Mouse (Mus musculus) myocyte (in vitro differentiated cells): ENCODE data around the gene Kctd17. TPM values are rescaled to one million over a fixed set of nuclear protein-coding genes. Genes with fewer than 3 reads are reported as not detected.
A peak's percentile ranks its signal among the peaks of the same experiment; 100 is the strongest.

Source experiments
- H3K27me3 ChIP-seq: one replicate; pipeline ENCODE4 v1.6.1; 2011; ENCODE audit not compliant: control insufficient read depth, insufficient read depth, insufficient read length
- H3K36me3 ChIP-seq: one replicate; pipeline ENCODE4 v1.6.1; 2011; ENCODE audit not compliant: control insufficient read depth, insufficient read depth
- H3K4me2 ChIP-seq: one replicate; pipeline ENCODE4 v1.6.1; 2011; ENCODE audit warnings: low read depth, control low read depth
- H3K4me3 ChIP-seq: one replicate; pipeline ENCODE4 v1.5.1; 2011; ENCODE audit warnings: mild to moderate bottlenecking, control low read depth, moderate library complexity
- H3K79me2 ChIP-seq: one replicate; pipeline ENCODE4 v1.6.1; 2011; ENCODE audit not compliant: control insufficient read depth, insufficient read depth
- H3ac ChIP-seq: one replicate; pipeline ENCODE4 v1.6.1; 2011; ENCODE audit not compliant: control insufficient read depth, insufficient read length
- CEBPB ChIP-seq: IDR thresholded peaks from 2 replicates; pipeline ENCODE4 v1.6.1; 2011; ENCODE audit warnings: mild to moderate bottlenecking, moderate library complexity; ENCODE audit not compliant: poor library complexity, insufficient read depth, severe bottlenecking
- E2F4 ChIP-seq: IDR thresholded peaks from one replicate; pipeline ENCODE4 v1.6.1; 2011; ENCODE audit warnings: mild to moderate bottlenecking, control low read depth, moderate library complexity; ENCODE audit not compliant: insufficient read depth
- MAX ChIP-seq: IDR thresholded peaks from one replicate; pipeline ENCODE4 v1.6.1; 2011; ENCODE audit warnings: low read depth, mild to moderate bottlenecking, control low read depth
- MYOD1 ChIP-seq, 3 experiments: IDR thresholded peaks; one replicate each; pipeline ENCODE4 v1.6.1; 2011; ENCODE audit warnings: control low read depth in 2 of 3, low read depth in 2 of 3, mild to moderate bottlenecking in 2 of 3, moderate library complexity in 1 of 3; ENCODE audit not compliant: insufficient read length in 2 of 3, control insufficient read depth in 1 of 3
- MYOG ChIP-seq, 3 experiments: IDR thresholded peaks; one replicate each; pipeline ENCODE4 v1.6.1; 2011; ENCODE audit warnings: control low read depth in 2 of 3, low read depth in 2 of 3, mild to moderate bottlenecking in 2 of 3; ENCODE audit not compliant: insufficient read length in 2 of 3, control insufficient read depth in 1 of 3, insufficient read depth in 1 of 3
- POLR2A ChIP-seq: IDR thresholded peaks from one replicate; pipeline ENCODE4 v1.6.1; 2011; ENCODE audit warnings: low read depth, mild to moderate bottlenecking, control low read depth, moderate library complexity; ENCODE audit not compliant: insufficient read length
- POLR2AphosphoS2 ChIP-seq: IDR thresholded peaks from one replicate; pipeline ENCODE4 v1.6.1; 2011; ENCODE audit warnings: low read depth, control low read depth; ENCODE audit not compliant: insufficient read length
- REST ChIP-seq: IDR thresholded peaks from one replicate; pipeline ENCODE4 v1.6.1; 2011; ENCODE audit warnings: mild to moderate bottlenecking, control low read depth, moderate library complexity; ENCODE audit not compliant: insufficient read depth, insufficient read length
- SRF ChIP-seq: IDR thresholded peaks from one replicate; pipeline ENCODE4 v1.6.1; 2011; ENCODE audit warnings: low read depth; ENCODE audit not compliant: control insufficient read depth, insufficient read length
- TCF12 ChIP-seq: IDR thresholded peaks from one replicate; pipeline ENCODE4 v1.6.1; 2011; ENCODE audit warnings: mild to moderate bottlenecking, control low read depth; ENCODE audit not compliant: poor library complexity, insufficient read depth, severe bottlenecking
- TCF3 ChIP-seq: IDR thresholded peaks from one replicate; pipeline ENCODE4 v1.6.1; 2011; ENCODE audit warnings: low read depth, control low read depth; ENCODE audit not compliant: insufficient read length
- USF1 ChIP-seq: IDR thresholded peaks from one replicate; pipeline ENCODE4 v1.6.1; 2011; ENCODE audit warnings: low read depth, mild to moderate bottlenecking, control low read depth, moderate library complexity
- polyA plus RNA-seq: library from polyadenylated mRNA; unstranded; fragments of >200 nt; fragmentation: generic; extraction: Trizol; gene quantifications from one replicate; pipeline ENCODE4 v1.2.1, GENCODE M21; 2012; ENCODE audit warnings: missing spikeins

Gene Kctd17
- polyA plus RNA-seq, 1 experiment = 161 TPM

DNA sequence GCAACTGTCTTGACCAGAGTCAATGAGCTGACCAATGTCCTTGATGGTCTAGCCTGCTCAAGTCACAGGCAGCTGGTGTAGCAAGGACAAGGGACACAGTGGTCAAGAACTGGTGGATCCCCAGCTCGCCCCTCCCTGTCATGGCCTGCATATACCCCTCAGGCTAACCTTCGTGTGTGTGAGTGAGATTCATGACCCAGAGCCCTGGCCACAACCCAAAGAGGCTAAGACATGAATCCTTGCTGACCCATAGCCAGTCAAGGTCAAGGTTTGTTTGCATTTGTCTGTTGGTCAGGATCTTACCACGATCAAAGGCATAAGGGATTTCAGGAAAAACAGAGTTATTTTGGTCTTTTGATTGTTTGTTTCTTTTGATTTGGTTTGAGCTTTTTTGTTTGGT lies 54.2 kb downstream of the Kctd17 start:
- H3K36me3 ChIP-seq = no peaks in the 10 kb centered on the region
- H3ac ChIP-seq = no peak overlapping the region
- TF ChIP-seq E2F4 (no peak), USF1 (no peak), POLR2AphosphoS2 (no peak), MYOD1 (IDR thresholded peaks at IDR 0.05; ENCODE audit: control insufficient read depth in 1 of 3, insufficient read length in 2 of 3, low read depth in 2 of 3) (no peak), POLR2A (no peak), MYOG (IDR thresholded peaks at IDR 0.05; ENCODE audit: control insufficient read depth in 1 of 3, insufficient read depth in 1 of 3, insufficient read length in 2 of 3, low read depth in 2 of 3) (no peak), TCF3 (no peak), TCF12 (no peak), SRF (no peak), REST (no peak), MAX (no peak), CEBPB (no peak)
- H3K4me2 ChIP-seq = no peak overlapping the region
- no peaks in the 10 kb centered on the region for H3K79me2 ChIP-seq
- H3K27me3 ChIP-seq = peaks cover 22% of the 10 kb centered on the region
- no peak overlapping the region for H3K4me3 ChIP-seq

DNA sequence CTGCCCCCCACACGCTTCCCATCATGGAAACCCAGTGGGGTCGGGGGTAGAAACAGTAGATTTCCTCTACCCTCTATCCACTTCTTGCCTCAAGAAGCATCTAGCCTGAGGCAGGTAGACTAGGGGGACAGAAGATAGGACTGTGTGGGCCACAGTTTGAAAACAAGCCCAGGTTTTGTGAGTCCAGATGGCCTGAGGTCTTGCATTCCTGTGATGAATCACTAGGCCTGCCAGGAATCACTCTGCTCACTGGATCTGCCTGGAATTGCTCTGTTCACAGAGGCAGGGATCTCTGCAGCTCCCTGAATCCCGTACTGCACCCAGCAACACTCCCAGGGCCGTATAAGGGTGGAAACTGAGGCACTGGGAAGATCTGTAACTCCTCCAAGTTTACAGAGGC lies 54.9 kb downstream of the Kctd17 start:
- Histone ChIP-seq H3K4me2 (peak overlapping the region; percentile 43), H3ac (no peak overlapping the region), H3K4me3 (no peak overlapping the region), H3K27me3 (peaks cover 22% of the 10 kb centered on the region), H3K79me2 (no peaks in the 10 kb centered on the region), H3K36me3 (no peaks in the 10 kb centered on the region)
- no peak for TF ChIP-seq POLR2A
- peak in 1 of 3 experiments; percentile 22 for TF ChIP-seq MYOD1 (IDR thresholded peaks at IDR 0.05; ENCODE audit: control insufficient read depth in 1 of 3, insufficient read length in 2 of 3, low read depth in 2 of 3)
- TF ChIP-seq USF1 = no peak
- no peak for TF ChIP-seq TCF3
- no peak for TF ChIP-seq TCF12
- TF ChIP-seq SRF = no peak
- no peak for TF ChIP-seq MAX
- TF ChIP-seq E2F4 = no peak
- no peak for TF ChIP-seq CEBPB
- no peak for TF ChIP-seq REST
- no peak for TF ChIP-seq POLR2AphosphoS2
- peak in 1 of 3 experiments; percentile 29 for TF ChIP-seq MYOG (IDR thresholded peaks at IDR 0.05; ENCODE audit: control insufficient read depth in 1 of 3, insufficient read depth in 1 of 3, insufficient read length in 2 of 3, low read depth in 2 of 3)

DNA sequence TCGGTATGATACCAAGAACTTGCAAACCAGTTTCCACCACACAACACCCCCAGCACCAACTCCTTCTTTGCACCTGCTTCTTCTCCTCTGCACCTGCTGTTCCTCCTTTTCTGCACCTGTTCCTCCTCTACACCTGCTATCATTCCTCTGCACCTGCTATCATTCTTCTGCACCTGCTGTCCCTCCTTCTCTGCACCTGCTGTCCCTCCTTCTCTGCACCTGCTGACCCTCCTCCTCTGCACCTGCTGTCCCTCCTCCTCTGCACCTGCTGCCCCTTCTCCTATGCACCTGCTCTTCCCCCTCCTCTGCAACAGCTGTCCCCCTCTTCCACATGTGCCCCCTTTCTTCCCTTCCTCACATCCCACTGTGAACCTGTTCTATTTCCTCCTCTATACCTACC lies 58.2 kb downstream of the Kctd17 start:
- Histone ChIP-seq H3K36me3 (no peaks in the 10 kb centered on the region), H3K4me2 (no peak overlapping the region), H3K4me3 (no peak overlapping the region), H3K79me2 (no peaks in the 10 kb centered on the region), H3ac (no peak overlapping the region), H3K27me3 (peaks cover 28% of the 10 kb centered on the region)
- TF ChIP-seq USF1 (no peak), TCF12 (peak; percentile 89), MYOD1 (IDR thresholded peaks at IDR 0.05; ENCODE audit: control insufficient read depth in 1 of 3, insufficient read length in 2 of 3, low read depth in 2 of 3) (peak; percentile 8 to 99 (median 97)), MYOG (IDR thresholded peaks at IDR 0.05; ENCODE audit: control insufficient read depth in 1 of 3, insufficient read depth in 1 of 3, insufficient read length in 2 of 3, low read depth in 2 of 3) (peak; percentile 35 to 99 (median 97)), TCF3 (peak; percentile 97)

DNA sequence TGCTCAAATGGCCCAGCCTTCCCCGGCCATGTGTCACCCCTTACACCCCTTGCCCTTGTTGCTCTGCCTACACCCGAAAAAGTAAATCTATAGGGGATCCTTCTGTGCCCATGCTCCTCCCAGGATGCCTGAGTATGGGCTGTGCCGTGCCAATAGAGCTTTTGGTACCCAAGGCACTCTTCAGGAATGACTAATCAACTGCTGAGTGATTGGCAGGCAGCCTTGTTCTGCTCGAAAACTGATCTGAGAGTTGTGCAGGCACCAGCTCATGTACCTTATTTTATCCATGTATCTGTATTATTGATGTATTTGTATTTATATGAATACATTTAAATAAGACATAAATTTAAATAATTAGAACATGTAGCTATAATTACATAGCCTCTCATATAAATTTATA lies 58.7 kb downstream of the Kctd17 start:
- Histone ChIP-seq H3K79me2 (no peaks in the 10 kb centered on the region), H3K27me3 (peaks cover 28% of the 10 kb centered on the region), H3K4me2 (no peak overlapping the region), H3K36me3 (no peaks in the 10 kb centered on the region), H3K4me3 (no peak overlapping the region), H3ac (no peak overlapping the region)
- TF ChIP-seq E2F4 (no peak), POLR2AphosphoS2 (no peak), MYOD1 (IDR thresholded peaks at IDR 0.05; ENCODE audit: control insufficient read depth in 1 of 3, insufficient read length in 2 of 3, low read depth in 2 of 3) (no peak), REST (no peak), POLR2A (no peak), CEBPB (no peak), TCF3 (no peak), USF1 (no peak), SRF (no peak), TCF12 (no peak), MAX (no peak), MYOG (IDR thresholded peaks at IDR 0.05; ENCODE audit: control insufficient read depth in 1 of 3, insufficient read depth in 1 of 3, insufficient read length in 2 of 3, low read depth in 2 of 3) (no peak)

Other genes with a start within 250 kb of the Kctd17 start
- gene Pvalb, start 222.2 kb upstream of the Kctd17 start, polyA plus RNA-seq = 5.4 TPM
- gene Ncf4, start 183.8 kb upstream of the Kctd17 start, polyA plus RNA-seq = 0.79 TPM
- gene Csf2rb2, start 122.8 kb upstream of the Kctd17 start, polyA plus RNA-seq = 0.14 TPM
- gene Csf2rb, start 102.8 kb upstream of the Kctd17 start, polyA plus RNA-seq = 0.08 TPM
- gene Tex33, start 32.7 kb upstream of the Kctd17 start, polyA plus RNA-seq = not detected
- 9.8 TPM for gene Tst, start 22.7 kb upstream of the Kctd17 start, polyA plus RNA-seq
- 77.1 TPM for gene Mpst, start 22.1 kb upstream of the Kctd17 start, polyA plus RNA-seq
- gene Tmprss6, start 40.1 kb downstream of the Kctd17 start, polyA plus RNA-seq = 0.08 TPM
- 0.67 TPM for gene Il2rb, start 66.7 kb downstream of the Kctd17 start, polyA plus RNA-seq
- gene C1qtnf6, start 102.9 kb downstream of the Kctd17 start, polyA plus RNA-seq = 66.2 TPM
- not detected for gene Sstr3, start 116.1 kb downstream of the Kctd17 start, polyA plus RNA-seq
- not detected for gene Rac2, start 144.2 kb downstream of the Kctd17 start, polyA plus RNA-seq
- 0.10 TPM for gene Cyth4, start 168.5 kb downstream of the Kctd17 start, polyA plus RNA-seq